Mouse (Mus musculus): ENCODE measurements around the gene Rpusd3. TPM values are rescaled to one million over a fixed set of nuclear protein-coding genes. Genes with fewer than 3 reads are reported as not detected.

Rpusd3 gene
- polyA plus RNA-seq, 1 experiment from 2014 or later = 20.3 TPM

DNA sequence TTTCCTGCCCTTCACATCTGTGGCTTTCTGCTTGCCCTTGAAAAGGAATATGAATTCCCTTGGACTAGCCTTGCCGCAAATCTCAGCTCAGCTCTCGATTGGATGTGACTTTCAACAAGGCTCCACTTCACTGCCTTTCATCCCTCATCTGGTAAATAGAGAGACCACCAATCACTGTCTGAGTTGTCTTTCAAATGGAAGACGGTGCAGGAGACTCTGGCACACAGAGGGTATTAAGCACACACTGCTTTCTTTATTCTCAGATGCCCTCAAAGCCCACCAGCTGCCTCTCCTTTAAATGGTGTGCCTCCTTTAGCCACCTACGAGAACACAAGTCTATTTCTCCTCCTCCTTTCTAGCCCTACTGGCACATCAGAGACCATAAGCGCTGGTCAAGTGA, 50.6 kb downstream of the Rpusd3 start:
- H3K27ac ChIP-seq (ENCODE audit: low read length) = no peak overlapping the region
- WGBS = 75% methylated on average over 5 of the region's 5 CpGs
- H3K9ac ChIP-seq (ENCODE audit: low read depth, low read length) = no peak overlapping the region
- no peaks in the 10 kb centered on the region for H3K4me1 ChIP-seq (ENCODE audit: control insufficient read depth, insufficient read depth, low read length)
- no peak overlapping the region for H3K4me3 ChIP-seq (ENCODE audit: low read depth, low read length)
- H3K4me2 ChIP-seq (ENCODE audit: low read length) = no peak overlapping the region
- no peaks in the 10 kb centered on the region for H3K9me3 ChIP-seq (replicated peaks; ENCODE audit: control insufficient read depth, low read length, poor library complexity, severe bottlenecking)
- peaks cover 25% of the 10 kb centered on the region for H3K36me3 ChIP-seq (ENCODE audit: control insufficient read depth, insufficient read depth, low read length)
- no peak; the same call in 1 of the 2 replicates for ATAC-seq
- H3K27me3 ChIP-seq (ENCODE audit: control insufficient read depth, insufficient read depth, low read depth, low read length) = no peaks in the 10 kb centered on the region

DNA sequence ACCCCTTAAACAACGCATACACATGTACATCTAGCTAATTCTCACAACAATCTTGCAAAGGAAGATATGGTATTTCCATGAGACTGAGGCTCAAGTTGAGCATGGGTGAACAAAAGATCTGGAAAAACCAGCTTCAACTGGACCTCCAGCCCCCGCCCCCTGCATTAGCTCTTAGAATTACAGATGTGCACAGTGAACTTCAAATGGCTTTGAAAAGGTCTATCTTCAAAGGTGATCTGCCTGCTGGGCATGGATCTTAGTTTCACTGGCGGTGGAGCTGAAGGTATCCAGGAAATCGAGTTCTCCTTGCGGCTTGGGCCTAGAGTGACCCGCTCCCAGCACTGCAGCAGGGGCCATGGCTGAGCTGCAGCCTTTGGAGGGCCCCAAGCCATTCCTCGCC, 51.0 kb downstream of the Rpusd3 start:
- Histone ChIP-seq H3K36me3 (ENCODE audit: control insufficient read depth, insufficient read depth, low read length) (peaks cover 25% of the 10 kb centered on the region), H3K9ac (ENCODE audit: low read depth, low read length) (no peak overlapping the region), H3K4me1 (ENCODE audit: control insufficient read depth, insufficient read depth, low read length) (no peaks in the 10 kb centered on the region), H3K4me2 (ENCODE audit: low read length) (no peak overlapping the region), H3K9me3 (replicated peaks; ENCODE audit: control insufficient read depth, low read length, poor library complexity, severe bottlenecking) (no peaks in the 10 kb centered on the region), H3K27ac (ENCODE audit: low read length) (no peak overlapping the region), H3K27me3 (ENCODE audit: control insufficient read depth, insufficient read depth, low read depth, low read length) (no peaks in the 10 kb centered on the region), H3K4me3 (ENCODE audit: low read depth, low read length) (no peak overlapping the region)
- no peak for ATAC-seq
- 86% methylated on average over 7 of the region's 7 CpGs for whole genome bisulfite sequencing

DNA sequence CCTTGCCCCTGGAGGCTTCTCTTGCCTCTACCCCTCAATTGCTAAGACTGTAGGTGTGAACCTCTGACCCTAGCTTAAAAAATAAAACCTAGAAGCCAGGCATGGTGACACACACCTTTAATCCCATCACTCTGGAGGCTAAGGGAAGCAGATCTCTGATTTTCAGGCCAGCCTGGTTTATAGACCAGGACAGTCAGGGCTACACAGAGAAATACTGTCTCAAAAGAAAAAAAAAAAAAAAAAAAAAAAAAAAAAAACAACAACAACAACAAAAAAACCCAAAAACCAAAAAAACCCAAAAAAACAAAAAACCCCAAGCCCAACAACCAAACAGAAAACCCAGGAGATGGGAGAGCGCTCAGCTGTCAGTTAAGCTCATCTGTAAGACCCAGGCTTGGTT, 51.6 kb downstream of the Rpusd3 start:
- Histone ChIP-seq H3K4me2 (ENCODE audit: low read length) (no peak overlapping the region), H3K4me1 (ENCODE audit: control insufficient read depth, insufficient read depth, low read length) (no peaks in the 10 kb centered on the region), H3K27ac (ENCODE audit: low read length) (no peak overlapping the region), H3K27me3 (ENCODE audit: control insufficient read depth, insufficient read depth, low read depth, low read length) (no peaks in the 10 kb centered on the region), H3K36me3 (ENCODE audit: control insufficient read depth, insufficient read depth, low read length) (peaks cover 25% of the 10 kb centered on the region), H3K9ac (ENCODE audit: low read depth, low read length) (no peak overlapping the region), H3K4me3 (ENCODE audit: low read depth, low read length) (no peak overlapping the region), H3K9me3 (replicated peaks; ENCODE audit: control insufficient read depth, low read length, poor library complexity, severe bottlenecking) (no peaks in the 10 kb centered on the region)
- no peak for ATAC-seq
- WGBS = 100% methylated on average over 1 of the region's 1 CpGs

DNA sequence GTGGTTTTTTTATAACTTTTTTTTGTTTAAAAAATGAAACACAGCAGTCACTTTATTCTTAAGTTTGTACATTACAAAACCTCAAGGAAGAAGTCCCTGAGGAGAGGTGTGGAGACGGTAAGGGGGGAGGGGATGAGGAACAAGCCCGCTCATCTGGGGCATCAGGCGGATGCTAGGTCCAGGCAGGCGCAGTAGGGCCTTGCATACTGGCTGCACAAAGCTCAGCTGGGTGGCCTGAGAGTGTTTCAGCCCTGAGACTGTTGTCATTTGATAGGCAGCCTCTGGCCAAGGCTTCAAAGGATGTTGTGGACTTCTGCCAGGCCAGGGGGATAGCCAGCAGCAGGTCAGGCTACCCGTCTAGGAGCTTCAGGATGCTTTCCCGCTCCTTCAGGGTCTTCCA, 52.5 kb downstream of the Rpusd3 start:
- no peaks in the 10 kb centered on the region for H3K27me3 ChIP-seq (ENCODE audit: control insufficient read depth, insufficient read depth, low read depth, low read length)
- H3K4me1 ChIP-seq (ENCODE audit: control insufficient read depth, insufficient read depth, low read length) = no peaks in the 10 kb centered on the region
- 89% methylated on average over 6 of the region's 6 CpGs for WGBS
- H3K9me3 ChIP-seq (replicated peaks; ENCODE audit: control insufficient read depth, low read length, poor library complexity, severe bottlenecking) = no peaks in the 10 kb centered on the region
- no peak overlapping the region for H3K4me2 ChIP-seq (ENCODE audit: low read length)
- no peak overlapping the region for H3K27ac ChIP-seq (ENCODE audit: low read length)
- no peak overlapping the region for H3K4me3 ChIP-seq (ENCODE audit: low read depth, low read length)
- ATAC-seq = no peak
- no peak overlapping the region for H3K9ac ChIP-seq (ENCODE audit: low read depth, low read length)
- peaks cover 19% of the 10 kb centered on the region for H3K36me3 ChIP-seq (ENCODE audit: control insufficient read depth, insufficient read depth, low read length)

Small RNA genes within 50 kb of the gene (microRNA-seq; reads per million reads assigned to microRNA genes)
- gene Gm24387 = not detected

Other genes with a start within 250 kb of the Rpusd3 start
- 68.3 and 69.2 TPM in 2 replicates for gene Lhfpl4, start 224.0 kb downstream of the Rpusd3 start, polyA plus RNA-seq (2015; fragmentation: Nextera tagmentation; extraction: Ambion mirVana)
- gene Mtmr14, start 181.5 kb downstream of the Rpusd3 start, polyA plus RNA-seq (2015; fragmentation: Nextera tagmentation; extraction: Ambion mirVana) = 33.7 and 34.0 TPM in 2 replicates
- gene Cpne9, start 137.0 kb downstream of the Rpusd3 start, polyA plus RNA-seq (2015; fragmentation: Nextera tagmentation; extraction: Ambion mirVana) = 3.9 and 4.9 TPM in 2 replicates
- 13.3 and 15.0 TPM in 2 replicates for gene Brpf1, start 112.2 kb downstream of the Rpusd3 start, polyA plus RNA-seq (2015; fragmentation: Nextera tagmentation; extraction: Ambion mirVana)
- 6.2 and 7.0 TPM in 2 replicates for gene Ogg1, start 92.4 kb downstream of the Rpusd3 start, polyA plus RNA-seq (2015; fragmentation: Nextera tagmentation; extraction: Ambion mirVana)
- 121 and 132 TPM in 2 replicates for gene Camk1, start 75.4 kb downstream of the Rpusd3 start, polyA plus RNA-seq (2015; fragmentation: Nextera tagmentation; extraction: Ambion mirVana)
- 75.5 and 82.2 TPM in 2 replicates for gene Tada3, start 41.5 kb downstream of the Rpusd3 start, polyA plus RNA-seq (2015; fragmentation: Nextera tagmentation; extraction: Ambion mirVana)
- 442 and 475 TPM in 2 replicates for gene Arpc4, start 41.2 kb downstream of the Rpusd3 start, polyA plus RNA-seq (2015; fragmentation: Nextera tagmentation; extraction: Ambion mirVana)
- 13.2 and 15.8 TPM in 2 replicates for gene Ttll3, start 30.1 kb downstream of the Rpusd3 start, polyA plus RNA-seq (2015; fragmentation: Nextera tagmentation; extraction: Ambion mirVana)
- not detected in 2 replicates for gene Cidec, start 16.4 kb upstream of the Rpusd3 start, polyA plus RNA-seq (2015; fragmentation: Nextera tagmentation; extraction: Ambion mirVana)
- 96.5 and 96.6 TPM in 2 replicates for gene Jagn1, start 23.2 kb upstream of the Rpusd3 start, polyA plus RNA-seq (2015; fragmentation: Nextera tagmentation; extraction: Ambion mirVana)
- gene Il17re, start 39.1 kb upstream of the Rpusd3 start, polyA plus RNA-seq (2015; fragmentation: Nextera tagmentation; extraction: Ambion mirVana) = 0.16 TPM in 1 of 2 replicates, not detected in the other
- 2.7 and 4.3 TPM in 2 replicates for gene Il17rc, start 52.1 kb upstream of the Rpusd3 start, polyA plus RNA-seq (2015; fragmentation: Nextera tagmentation; extraction: Ambion mirVana)
- gene Creld1, start 64.0 kb upstream of the Rpusd3 start, polyA plus RNA-seq (2015; fragmentation: Nextera tagmentation; extraction: Ambion mirVana) = 77.7 and 80.5 TPM in 2 replicates
- 13.5 and 14.4 TPM in 2 replicates for gene Prrt3, start 82.6 kb upstream of the Rpusd3 start, polyA plus RNA-seq (2015; fragmentation: Nextera tagmentation; extraction: Ambion mirVana)
- 112 and 116 TPM in 2 replicates for gene Emc3, start 112.3 kb upstream of the Rpusd3 start, polyA plus RNA-seq (2015; fragmentation: Nextera tagmentation; extraction: Ambion mirVana)
- gene Fancd2, start 112.3 kb upstream of the Rpusd3 start, polyA plus RNA-seq (2015; fragmentation: Nextera tagmentation; extraction: Ambion mirVana) = 1.4 and 1.8 TPM in 2 replicates
- gene Fancd2os, start 181.4 kb upstream of the Rpusd3 start, polyA plus RNA-seq (2015; fragmentation: Nextera tagmentation; extraction: Ambion mirVana) = not detected in 2 replicates
- 227 and 250 TPM in 2 replicates for gene Brk1, start 185.4 kb upstream of the Rpusd3 start, polyA plus RNA-seq (2015; fragmentation: Nextera tagmentation; extraction: Ambion mirVana)
- gene Vhl, start 204.6 kb upstream of the Rpusd3 start, polyA plus RNA-seq (2015; fragmentation: Nextera tagmentation; extraction: Ambion mirVana) = 70.1 and 77.8 TPM in 2 replicates
- 1.3 and 2.1 TPM in 2 replicates for gene Irak2, start 219.1 kb upstream of the Rpusd3 start, polyA plus RNA-seq (2015; fragmentation: Nextera tagmentation; extraction: Ambion mirVana)